Mouse (Mus musculus) heart, postnatal 0 days (tissue): ENCODE results near the gene Gm20721. TPM values are rescaled to one million over a fixed set of nuclear protein-coding genes. Genes with fewer than 3 reads are reported as not detected.

Source experiments
- ATAC-seq: fragments of 200-750 bp; cut with Nextera tagmentation; 2 replicates; pipeline ENCODE4 v1.8.0; 2017; ENCODE audit warnings: low read depth, moderate number of reproducible peaks, moderate library complexity; ENCODE audit not compliant: insufficient read depth
- DNase-seq: peaks from one replicate; pipeline ENCODE4 v3.0.0-alpha.2; 2016; ENCODE audit warnings: low spot score
- H3K27ac ChIP-seq: fragments of 300-500 bp; sonication (generic); 2 replicates; pipeline ENCODE4 v1.5.1; 2014; ENCODE audit warnings: low read depth, mild to moderate bottlenecking
- H3K27me3 ChIP-seq: fragments of 300-500 bp; sonication (generic); 2 replicates; pipeline ENCODE4 v1.6.1; 2014; ENCODE audit warnings: low read length, mixed read lengths; ENCODE audit not compliant: control insufficient read depth, insufficient read depth
- H3K36me3 ChIP-seq: fragments of 300-500 bp; sonication (generic); replicated peaks from 2 replicates; pipeline ENCODE4 v1.6.1; 2014; ENCODE audit warnings: low read length, mixed read lengths; ENCODE audit not compliant: control insufficient read depth, insufficient read depth
- H3K4me1 ChIP-seq: fragments of 300-500 bp; sonication (generic); 2 replicates; pipeline ENCODE4 v1.6.1; 2014; ENCODE audit warnings: antibody characterized with exemption; ENCODE audit not compliant: control insufficient read depth, insufficient read depth
- H3K4me2 ChIP-seq: fragments of 300-500 bp; sonication (generic); 2 replicates; pipeline ENCODE4 v1.6.1; 2014; ENCODE audit warnings: low read depth, mild to moderate bottlenecking, low read length, moderate library complexity
- H3K4me3 ChIP-seq: fragments of 300-500 bp; sonication (generic); 2 replicates; pipeline ENCODE4 v1.5.1; 2014; ENCODE audit warnings: low read depth, low read length
- H3K9ac ChIP-seq: fragments of 300-500 bp; sonication (generic); replicated peaks from 2 replicates; pipeline ENCODE4 v1.6.1; 2014; ENCODE audit warnings: low read depth, low read length, mixed read lengths
- H3K9me3 ChIP-seq: fragments of 300-500 bp; sonication (generic); replicated peaks from 2 replicates; pipeline ENCODE4 v1.6.1; 2016; ENCODE audit warnings: low read length; ENCODE audit not compliant: control insufficient read depth
- CTCF ChIP-seq: IDR thresholded peaks from 2 replicates; pipeline ENCODE4 v1.5.1; 2016; ENCODE audit warnings: antibody characterized with exemption, control low read depth, low read depth
- EP300 ChIP-seq: IDR thresholded peaks from 2 replicates; pipeline ENCODE4 v1.6.1; 2016; ENCODE audit warnings: antibody characterized with exemption, low read depth
- WGBS: fragments of 180-500 bp; shearing (Covaris S2); extraction: QIAGEN DNeasy Blood & Tissue Kit; methylation state at CpG from one replicate; pipeline ENCODE4 v1.1.7; 2014; 5-methylcytosine and 5-hydroxymethylcytosine counted together
- polyA plus RNA-seq: library from polyadenylated mRNA; unstranded; fragments of >200 nt; fragmentation: Nextera tagmentation; extraction: Ambion mirVana; gene quantifications from 2 replicates; pipeline ENCODE4 v1.2.1, GENCODE M21; 2015
- total RNA-seq: library from RNA; depleted of rRNA; stranded (reverse); fragments of >200 nt; gene quantifications from 2 replicates; pipeline ENCODE4 v1.2.3, GENCODE M21; 2014; ENCODE audit warnings: low replicate concordance

Gene Gm20721
- total and polyA plus RNA-seq, 2 experiments from 2014 or later: 11.3 TPM; not detected in 1

GRCm38 (mm10) chr2:174299771-174300160 is 46.7 kb downstream of the Gm20721 start:
- Histone ChIP-seq H3K4me1 (no peaks in the 10 kb centered on the region), H3K9ac (no peak overlapping the region), H3K9me3 (peaks cover 42% of the 10 kb centered on the region), H3K4me3 (peak overlapping the region; percentile 46), H3K27ac (no peak overlapping the region), H3K36me3 (no peaks in the 10 kb centered on the region), H3K4me2 (peak overlapping the region; percentile 57), H3K27me3 (peaks cover 33% of the 10 kb centered on the region)
- ATAC-seq: no peak
- TF ChIP-seq EP300 (no peak), CTCF (no peak)
- 51% methylated on average over 34 of the region's 34 CpGs for WGBS
- no peak for DNase-seq

DNA sequence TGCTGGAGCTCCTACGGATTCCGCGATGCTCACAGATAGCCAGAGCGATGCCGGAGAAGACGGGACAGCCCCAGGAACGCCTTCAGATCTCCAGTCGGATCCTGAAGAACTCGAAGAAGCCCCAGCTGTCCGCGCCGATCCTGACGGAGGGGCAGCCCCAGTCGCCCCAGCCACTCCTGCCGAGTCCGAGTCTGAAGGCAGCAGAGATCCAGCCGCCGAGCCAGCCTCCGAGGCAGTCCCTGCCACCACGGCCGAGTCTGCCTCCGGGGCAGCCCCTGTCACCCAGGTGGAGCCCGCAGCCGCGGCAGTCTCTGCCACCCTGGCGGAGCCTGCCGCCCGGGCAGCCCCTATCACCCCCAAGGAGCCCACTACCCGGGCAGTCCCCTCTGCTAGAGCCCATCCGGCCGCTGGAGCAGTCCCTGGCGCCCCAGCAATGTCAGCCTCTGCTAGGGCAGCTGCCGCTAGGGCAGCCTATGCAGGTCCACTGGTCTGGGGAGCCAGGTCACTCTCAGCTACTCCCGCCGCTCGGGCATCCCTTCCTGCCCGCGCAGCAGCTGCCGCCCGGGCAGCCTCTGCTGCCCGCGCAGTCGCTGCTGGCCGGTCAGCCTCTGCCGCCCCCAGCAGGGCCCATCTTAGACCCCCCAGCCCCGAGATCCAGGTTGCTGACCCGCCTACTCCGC is 47.3 kb downstream of the Gm20721 start:
- DNase-seq (no peak), ATAC-seq (no peak)
- H3K4me1 ChIP-seq: no peaks in the 10 kb centered on the region
- H3K27me3 ChIP-seq: peaks cover 33% of the 10 kb centered on the region
- H3K4me3 ChIP-seq: peak overlapping the region; percentile 46
- H3K9ac ChIP-seq: no peak overlapping the region
- peak overlapping the region; percentile 57 for H3K4me2 ChIP-seq
- no peak for TF ChIP-seq CTCF
- TF ChIP-seq EP300: no peak
- peaks cover 44% of the 10 kb centered on the region for H3K9me3 ChIP-seq
- no peaks in the 10 kb centered on the region for H3K36me3 ChIP-seq
- H3K27ac ChIP-seq: no peak overlapping the region
- 35% methylated on average over 43 of the region's 48 CpGs for WGBS

GRCm38 (mm10) chr2:174298471-174298870 is 48.0 kb downstream of the Gm20721 start:
- no peaks in the 10 kb centered on the region for H3K36me3 ChIP-seq
- H3K4me3 ChIP-seq: peak overlapping the region; percentile 46
- DNase-seq (no peak), ATAC-seq (no peak)
- H3K4me2 ChIP-seq: peak overlapping the region; percentile 57
- 49% methylated on average over 33 of the region's 33 CpGs for WGBS
- no peak overlapping the region for H3K9ac ChIP-seq
- H3K27ac ChIP-seq: no peak overlapping the region
- TF ChIP-seq CTCF (no peak), EP300 (no peak)
- H3K27me3 ChIP-seq: peaks cover 33% of the 10 kb centered on the region
- H3K9me3 ChIP-seq: peaks cover 44% of the 10 kb centered on the region
- no peaks in the 10 kb centered on the region for H3K4me1 ChIP-seq

GRCm38 (mm10) chr2:174297851-174298250 is 48.7 kb downstream of the Gm20721 start:
- peaks cover 44% of the 10 kb centered on the region for H3K9me3 ChIP-seq
- H3K27ac ChIP-seq: no peak overlapping the region
- DNase-seq (no peak), ATAC-seq (no peak)
- H3K27me3 ChIP-seq: peaks cover 33% of the 10 kb centered on the region
- H3K4me3 ChIP-seq: peak overlapping the region; percentile 46
- H3K4me2 ChIP-seq: peak overlapping the region; percentile 57
- 59% methylated on average over 19 of the region's 19 CpGs for WGBS
- no peak overlapping the region for H3K9ac ChIP-seq
- H3K36me3 ChIP-seq: no peaks in the 10 kb centered on the region
- no peak for TF ChIP-seq CTCF
- no peak for TF ChIP-seq EP300
- H3K4me1 ChIP-seq: no peaks in the 10 kb centered on the region

DNA sequence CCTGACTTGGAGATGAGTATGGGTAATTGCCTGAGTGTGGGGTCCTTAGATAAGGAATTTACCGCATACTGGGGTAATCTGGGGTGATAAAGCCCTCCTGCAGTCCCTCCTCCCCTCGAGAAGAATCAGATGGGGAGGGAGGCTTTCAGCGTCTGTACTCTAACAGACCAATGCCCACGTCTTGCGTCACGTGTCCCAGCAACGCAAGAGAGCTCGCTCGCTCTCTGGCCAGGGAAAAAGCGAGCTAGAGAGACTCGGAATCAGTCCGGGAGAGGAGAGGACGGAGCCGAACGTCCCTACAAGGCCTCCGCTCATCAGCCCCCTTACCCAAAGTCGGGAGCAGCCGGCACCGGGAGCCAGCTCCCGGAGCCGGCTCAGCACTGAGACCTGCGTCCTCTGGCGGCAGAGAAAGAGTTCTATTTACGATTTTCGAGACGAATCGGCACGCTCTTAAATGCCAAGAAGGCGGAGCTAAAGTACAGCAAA is 49.4 kb downstream of the Gm20721 start:
- ATAC-seq: no peak
- 44% methylated on average over 29 of the region's 29 CpGs for WGBS
- DNase-seq: no peak
- H3K4me3 ChIP-seq: peak overlapping the region; percentile 19
- H3K9me3 ChIP-seq: peaks cover 44% of the 10 kb centered on the region
- H3K4me2 ChIP-seq: peak overlapping the region; percentile 71
- H3K36me3 ChIP-seq: no peaks in the 10 kb centered on the region
- peaks cover 7% of the 10 kb centered on the region; the same call in 1 of the 2 replicates for H3K4me1 ChIP-seq
- peaks cover 33% of the 10 kb centered on the region for H3K27me3 ChIP-seq
- H3K27ac ChIP-seq: no peak overlapping the region
- TF ChIP-seq EP300 (no peak), CTCF (peak; percentile 38)
- no peak overlapping the region for H3K9ac ChIP-seq
